Mouse (Mus musculus) kidney, embryonic 14.5 days (tissue): ENCODE results near the gene Sap30bp. TPM values are rescaled to one million over a fixed set of nuclear protein-coding genes. Genes with fewer than 3 reads are reported as not detected.

ENCODE experiments used
- polyA plus RNA-seq: library from polyadenylated mRNA; unstranded; fragments of >200 nt; fragmentation: Nextera tagmentation; extraction: Ambion mirVana; gene quantifications from 2 replicates; pipeline ENCODE4 v1.2.1, GENCODE M21; 2014

The Sap30bp gene
- polyA plus RNA-seq, 1 experiment from 2014 or later, result 41.4 TPM

Other genes starting within 250 kb of the Sap30bp start
- gene Grb2, start 224.7 kb upstream of the Sap30bp start, polyA plus RNA-seq, result 47.7 and 53.0 TPM in 2 replicates
- gene Tmem94, start 167.8 kb upstream of the Sap30bp start, polyA plus RNA-seq, result 12.4 and 19.9 TPM in 2 replicates
- gene Caskin2, start 119.6 kb upstream of the Sap30bp start, polyA plus RNA-seq, result 14.2 and 17.5 TPM in 2 replicates
- gene Tsen54, start 118.6 kb upstream of the Sap30bp start, polyA plus RNA-seq, result 26.2 and 34.9 TPM in 2 replicates
- gene Llgl2, start 109.2 kb upstream of the Sap30bp start, polyA plus RNA-seq, result 24.3 and 28.7 TPM in 2 replicates
- gene Myo15b, start 74.9 kb upstream of the Sap30bp start, polyA plus RNA-seq, result 2.8 and 5.5 TPM in 2 replicates
- gene Smim5, start 33.3 kb upstream of the Sap30bp start, polyA plus RNA-seq, result 2.3 and 2.9 TPM in 2 replicates
- gene Smim6, start 21.3 kb upstream of the Sap30bp start, polyA plus RNA-seq, result 9.4 and 9.6 TPM in 2 replicates
- 13.0 and 19.1 TPM in 2 replicates for gene Recql5, start 195 bp downstream of the Sap30bp start, polyA plus RNA-seq
- 1.1 and 2.1 TPM in 2 replicates for gene Itgb4, start 41.4 kb downstream of the Sap30bp start, polyA plus RNA-seq
- gene Galk1, start 79.4 kb downstream of the Sap30bp start, polyA plus RNA-seq, result 155 and 166 TPM in 2 replicates
- gene H3f3b, start 94.7 kb downstream of the Sap30bp start, polyA plus RNA-seq, result 1,830 and 1,881 TPM in 2 replicates
- gene Unk, start 97.0 kb downstream of the Sap30bp start, polyA plus RNA-seq, result 24.4 and 37.2 TPM in 2 replicates
- 1.3 and 1.5 TPM in 2 replicates for gene Unc13d, start 144.7 kb downstream of the Sap30bp start, polyA plus RNA-seq
- gene Wbp2, start 153.7 kb downstream of the Sap30bp start, polyA plus RNA-seq, result 55.2 and 80.2 TPM in 2 replicates
- 12.2 and 12.8 TPM in 2 replicates for gene Trim47, start 193.9 kb downstream of the Sap30bp start, polyA plus RNA-seq
- gene Trim65, start 197.8 kb downstream of the Sap30bp start, polyA plus RNA-seq, result 3.2 and 4.1 TPM in 2 replicates
- 111 and 114 TPM in 2 replicates for gene Mrpl38, start 205.6 kb downstream of the Sap30bp start, polyA plus RNA-seq
- gene Fbf1, start 234.9 kb downstream of the Sap30bp start, polyA plus RNA-seq, result 19.6 and 36.8 TPM in 2 replicates